Mouse (Mus musculus) spleen, postnatal 10 days (tissue): Measurements from ENCODE around the gene Dgkd.
A peak's percentile ranks its signal among the peaks of the same experiment; 100 is the strongest.
"Not testable (repeated sequence)": the region's sequence is repeated elsewhere in the genome, so short reads cannot be mapped to it uniquely, and the experiment has no call there.

Experiments used
- DNase-seq, 2 experiments: peaks; one replicate each; pipeline ENCODE4 v3.0.0; 2021 to 2022; ENCODE audit warnings: low spot score in 2 of 2

Dgkd gene

DNA sequence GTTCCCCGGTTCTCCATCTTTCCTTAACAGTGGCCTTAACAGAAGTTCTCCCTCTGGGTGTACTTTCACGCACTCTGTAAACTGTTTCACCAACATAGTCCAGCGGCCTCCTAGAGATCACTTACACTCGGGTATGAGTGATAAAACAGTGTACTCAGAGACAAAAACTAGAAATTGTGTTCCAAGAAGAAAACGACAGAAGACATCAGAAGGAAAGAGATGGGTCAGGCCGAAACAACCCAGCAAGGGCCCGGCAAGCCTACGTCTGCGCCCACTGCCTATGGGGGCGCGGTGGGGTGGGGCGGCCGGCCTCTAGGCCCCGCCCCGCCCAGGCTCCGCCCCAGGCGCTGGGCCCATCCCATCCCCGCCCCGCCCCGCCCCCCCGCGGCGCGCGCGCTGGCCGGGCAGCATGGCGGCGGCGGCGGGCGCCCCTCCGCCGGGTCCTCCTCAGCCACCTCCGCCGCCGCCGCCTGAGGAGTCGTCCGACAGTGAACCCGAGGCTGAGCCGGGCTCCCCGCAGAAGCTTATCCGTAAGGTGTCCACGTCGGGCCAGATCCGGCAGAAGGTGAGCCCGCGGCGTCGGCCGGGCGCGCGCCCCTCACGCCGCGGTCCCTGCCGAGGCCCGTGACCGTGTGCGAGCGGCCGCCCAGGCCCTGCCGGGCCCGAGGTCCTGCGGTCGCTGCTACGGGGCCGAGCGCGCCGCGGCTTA, at the start of gene Dgkd:
Gene Dgkd (plus strand): TSS at position 396 of the 709 bp plus-strand sequence.
- peak; percentile 73 to 87 for DNase-seq

DNA sequence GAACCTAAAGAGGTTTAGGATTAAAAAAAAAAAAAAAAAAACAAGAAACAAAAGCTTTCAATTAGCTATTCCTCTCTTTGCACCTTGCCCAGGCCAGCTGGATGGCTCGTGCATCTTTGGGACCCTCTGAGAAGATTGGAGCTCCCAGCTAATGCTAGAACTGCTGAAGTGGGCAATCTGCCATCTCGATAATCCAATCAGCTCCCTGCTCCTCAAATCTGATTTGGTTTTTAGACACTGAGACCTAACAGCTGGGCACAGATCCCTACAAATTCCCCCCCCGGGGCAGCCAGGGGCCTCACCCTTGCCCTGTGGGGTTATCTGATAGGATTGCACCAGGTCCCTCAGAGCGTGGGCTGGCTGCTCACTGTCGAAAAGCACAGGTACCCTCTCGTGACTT, 49.5 kb upstream of the Dgkd start, which contains the start of gene Sag:
Gene Sag (plus strand): TSS at position 105 of the 400 bp plus-strand sequence.
- DNase-seq: no peak

DNA sequence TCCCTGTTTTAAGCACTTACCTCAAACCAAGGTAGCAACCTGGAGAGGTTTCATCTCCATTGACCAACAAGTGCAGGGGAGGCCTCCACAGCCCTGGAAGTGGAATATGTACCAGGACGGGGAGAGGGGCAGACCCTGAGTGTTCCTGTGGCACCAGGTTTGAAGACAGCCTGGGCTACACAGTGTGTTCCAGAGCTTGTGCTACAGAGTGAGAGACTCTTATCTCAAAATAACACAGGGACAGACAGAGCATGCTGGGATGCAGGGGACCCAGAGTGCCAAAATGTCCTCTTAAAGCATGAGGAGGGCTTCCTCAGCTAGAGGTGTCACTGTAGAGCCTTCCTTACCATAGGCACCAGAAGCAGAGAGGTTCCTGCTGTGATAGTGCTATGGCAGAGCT, 45.3 kb upstream of the Dgkd start:
- no peak for DNase-seq

DNA sequence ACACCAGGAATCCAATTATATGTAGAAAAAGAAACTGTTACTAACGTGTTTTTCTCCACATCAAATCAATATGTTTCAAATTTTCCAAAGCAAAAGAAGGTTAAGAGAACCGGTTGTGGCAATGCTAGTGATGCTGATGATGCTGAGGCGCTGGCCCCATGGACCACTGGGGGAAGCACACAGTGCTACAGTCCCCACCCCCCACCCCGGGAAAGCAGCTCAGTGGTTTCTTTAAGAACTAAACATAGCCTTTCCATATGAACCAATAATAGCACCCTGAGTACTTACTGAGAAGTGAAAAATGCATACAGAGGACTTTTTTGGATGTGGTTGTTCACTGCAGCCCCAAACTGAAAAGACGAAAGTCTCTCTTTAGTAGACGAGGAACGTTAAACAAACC, 41.7 kb upstream of the Dgkd start:
- DNase-seq: no peak

DNA sequence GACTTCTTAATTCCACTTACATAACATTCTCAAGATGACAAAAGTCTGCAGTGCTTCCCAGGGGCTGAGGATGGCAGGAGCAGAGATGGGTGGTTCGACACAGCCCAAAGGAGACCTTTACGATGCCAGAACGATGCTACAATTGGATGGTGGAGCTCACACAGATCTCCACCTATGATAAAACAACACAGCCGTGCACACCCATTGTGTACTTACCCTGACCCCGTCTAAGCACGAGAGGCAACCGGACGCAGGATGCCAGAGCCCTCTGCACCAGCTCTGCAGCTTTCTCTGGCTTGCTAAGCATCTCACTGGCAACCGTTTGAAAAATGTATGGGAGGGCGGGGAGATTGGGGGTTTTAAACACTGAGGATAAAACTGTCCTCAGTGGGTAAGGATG, 41.0 kb upstream of the Dgkd start:
- no peak for DNase-seq

DNA sequence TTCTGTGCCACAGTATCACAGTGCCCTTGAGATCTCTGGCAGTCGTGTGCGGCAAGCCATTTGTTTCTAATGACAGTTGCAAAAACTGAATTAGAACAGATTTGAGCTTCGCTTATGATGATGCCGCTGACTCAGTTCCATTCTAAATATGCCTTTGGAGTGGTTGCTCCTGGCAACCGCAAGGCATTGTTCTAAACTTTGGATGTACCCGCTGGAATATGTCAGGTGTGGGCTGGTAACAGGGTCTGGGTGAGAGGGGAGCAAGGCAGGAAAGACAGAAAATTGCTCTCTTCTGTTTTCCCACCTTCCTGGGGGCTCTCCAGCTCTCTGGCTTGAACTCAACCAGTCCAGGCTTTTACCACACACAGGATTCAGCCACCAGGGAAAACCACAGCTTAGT, 39.9 kb upstream of the Dgkd start:
- no peak for DNase-seq

DNA sequence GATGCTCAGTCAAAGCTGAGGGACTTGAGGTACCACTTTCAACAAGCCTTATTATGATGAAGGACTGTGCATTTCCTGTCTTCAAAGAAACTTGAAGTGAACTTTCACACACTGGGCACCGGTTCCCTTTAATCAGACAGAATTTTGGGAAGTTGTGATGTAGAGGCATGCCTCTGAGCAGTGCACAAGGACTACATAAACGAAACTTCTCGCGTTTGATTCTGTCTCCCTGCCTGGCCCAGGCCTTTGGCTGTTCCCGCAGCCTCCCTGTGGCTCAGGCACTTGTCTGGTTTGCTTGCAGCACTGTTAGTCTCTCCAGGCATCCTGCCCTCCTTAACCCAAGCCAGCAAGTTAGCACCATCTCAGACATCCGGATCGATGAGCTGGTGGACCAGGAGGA, 39.4 kb upstream of the Dgkd start:
- no peak for DNase-seq

DNA sequence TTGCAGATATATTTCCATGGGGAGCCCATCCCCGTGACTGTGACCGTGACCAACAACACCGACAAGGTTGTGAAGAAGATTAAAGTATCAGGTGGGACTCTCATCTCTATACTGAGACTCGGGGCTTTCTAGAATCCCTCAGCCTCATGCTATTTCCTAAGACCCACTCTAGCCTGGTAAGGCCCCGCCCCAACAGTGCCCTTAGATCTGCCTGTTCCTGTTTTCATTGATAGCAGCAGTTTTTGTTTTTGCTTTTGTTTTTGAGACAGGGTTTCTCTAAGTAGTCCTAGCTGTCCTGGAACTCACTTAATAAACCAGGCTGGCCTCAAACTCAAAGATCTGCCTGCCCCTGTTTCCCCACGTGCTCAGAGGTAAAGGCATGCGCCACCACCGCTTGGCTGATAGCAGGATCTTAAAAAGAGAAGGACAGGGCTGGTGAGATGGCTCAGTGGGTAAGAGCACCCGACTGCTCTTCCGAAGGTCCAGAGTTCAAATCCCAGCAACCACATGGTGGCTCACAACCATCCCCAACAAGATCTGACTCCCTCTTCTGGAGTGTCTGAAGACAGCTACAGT, 28.6 kb upstream of the Dgkd start:
- no peak for DNase-seq

DNA sequence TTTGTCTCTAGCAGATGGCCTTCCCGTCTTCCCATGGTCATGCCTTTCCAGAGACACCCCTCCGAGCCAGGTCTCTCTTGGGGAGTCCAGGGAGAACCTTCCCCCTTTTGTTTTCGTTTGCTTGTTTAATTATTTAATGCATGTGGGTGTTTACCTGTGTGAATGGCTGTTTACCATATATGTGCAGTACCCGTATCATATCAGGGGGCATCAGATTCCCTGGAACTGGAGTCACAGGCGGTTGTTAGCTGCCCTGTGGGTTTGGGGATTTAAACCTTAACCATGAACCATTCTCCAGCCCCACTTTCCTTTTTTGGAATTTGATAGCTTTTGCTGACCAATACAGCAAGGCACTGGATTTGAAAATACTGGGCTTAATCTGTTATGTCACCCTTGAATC, 27.8 kb upstream of the Dgkd start:
- DNase-seq: no peak

DNA sequence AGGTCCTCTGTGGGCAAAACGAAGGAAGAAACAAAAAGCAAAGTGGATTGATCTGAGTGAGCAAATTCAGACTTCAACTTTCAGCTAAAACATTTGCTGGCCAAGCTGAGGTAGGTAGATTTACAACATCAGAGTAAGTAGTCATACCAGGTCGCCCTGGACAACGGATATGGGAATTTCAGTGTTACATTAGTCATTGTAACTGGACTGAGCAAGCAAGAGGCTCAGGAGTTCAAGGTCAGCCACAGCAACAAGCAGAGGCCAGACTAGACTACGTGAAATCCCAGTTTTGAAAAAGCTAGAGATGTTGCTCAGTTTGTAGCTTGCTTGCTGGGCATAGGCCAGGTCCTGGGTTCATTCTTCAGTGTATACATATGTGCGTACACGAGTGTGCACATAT, 27.1 kb upstream of the Dgkd start:
- no peak for DNase-seq

DNA sequence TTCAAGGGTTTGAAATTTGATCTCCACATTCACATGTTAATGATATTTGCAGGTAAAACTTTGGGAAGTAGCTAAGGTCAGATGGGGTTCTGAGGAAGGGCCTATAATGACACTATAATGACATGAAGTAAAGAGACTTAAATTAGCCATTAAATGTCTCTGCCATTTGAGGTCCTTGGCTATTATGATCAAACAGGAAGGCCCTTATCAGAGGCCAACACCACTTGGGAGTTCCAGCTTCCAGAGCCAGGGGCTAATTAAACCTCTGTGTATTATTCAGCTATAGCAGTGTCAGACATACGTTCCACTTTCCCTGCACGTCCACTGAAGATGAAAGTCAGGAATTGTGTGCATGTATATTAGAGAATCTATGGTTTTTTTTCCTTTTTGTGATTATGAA, 26.6 kb upstream of the Dgkd start:
- no peak for DNase-seq

DNA sequence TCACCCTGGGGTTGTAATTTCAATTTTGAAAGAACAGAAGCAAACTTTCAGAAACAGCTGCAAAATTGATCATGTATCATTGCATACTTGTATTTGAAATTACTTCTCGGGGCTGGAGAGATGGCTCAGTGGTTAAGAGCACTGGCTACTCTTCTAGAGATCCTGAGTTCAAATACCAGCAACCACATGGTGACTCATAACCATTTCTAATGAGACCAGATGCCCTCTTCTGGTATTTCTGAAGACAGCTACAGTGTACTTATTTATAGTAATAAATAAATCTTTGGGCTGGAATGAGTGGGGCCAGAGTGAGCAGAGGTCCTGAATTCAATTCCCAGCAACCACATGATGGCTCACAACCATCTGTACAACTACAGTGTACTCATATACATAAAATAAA, 25.6 kb upstream of the Dgkd start:
- DNase-seq: not testable (repeated sequence)

DNA sequence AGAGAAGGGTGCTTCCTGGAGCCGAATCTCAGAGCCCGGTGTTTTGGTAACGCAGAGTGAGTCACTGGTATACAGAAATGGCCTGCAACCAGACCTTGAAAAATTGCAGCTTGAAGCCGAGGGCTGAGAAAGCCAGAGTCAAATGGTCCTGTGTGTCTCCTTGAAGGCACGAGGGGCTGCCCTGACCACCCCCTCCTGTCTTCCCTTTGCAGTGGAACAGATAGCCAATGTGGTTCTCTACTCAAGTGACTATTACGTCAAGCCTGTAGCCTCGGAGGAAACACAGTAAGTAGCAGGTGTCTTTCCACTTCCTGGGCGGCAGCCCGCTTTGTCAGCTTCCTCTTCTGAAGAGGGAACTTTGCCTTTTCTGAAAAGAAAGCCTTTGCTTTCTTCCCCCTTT, 24.9 kb upstream of the Dgkd start:
- peak in 1 of 2 experiments; percentile 69 for DNase-seq

DNA sequence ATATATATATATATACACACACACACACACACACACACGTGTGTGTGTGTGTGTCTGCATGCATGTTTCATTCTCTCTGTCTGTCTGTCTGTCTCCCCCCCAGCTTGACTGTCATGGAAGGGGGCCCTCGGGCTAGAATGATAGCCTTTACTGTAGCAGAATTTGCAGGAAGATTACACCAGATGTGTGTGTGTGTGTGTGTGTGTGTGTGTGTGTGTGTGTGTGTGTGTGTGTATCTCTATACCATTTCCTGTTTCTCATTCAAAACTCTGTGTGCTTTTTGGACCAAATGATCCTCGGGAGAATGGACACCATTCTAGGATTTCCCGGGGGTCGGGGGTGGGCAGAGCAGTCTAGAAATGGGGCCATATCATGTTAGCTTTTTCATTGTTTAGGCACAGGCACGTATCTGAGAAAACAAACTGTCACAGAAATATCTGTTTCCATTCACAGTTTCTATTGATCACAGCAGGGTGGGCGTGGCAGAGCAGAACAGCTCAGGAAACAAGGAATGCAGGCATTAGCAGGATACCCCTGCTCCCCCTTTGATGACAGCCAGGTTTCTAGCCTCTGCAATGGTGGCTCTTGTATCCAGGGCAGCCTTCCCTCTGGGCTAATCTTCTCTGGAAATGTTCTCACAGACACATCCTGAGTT, 24.0 kb upstream of the Dgkd start:
- DNase-seq: no peak

DNA sequence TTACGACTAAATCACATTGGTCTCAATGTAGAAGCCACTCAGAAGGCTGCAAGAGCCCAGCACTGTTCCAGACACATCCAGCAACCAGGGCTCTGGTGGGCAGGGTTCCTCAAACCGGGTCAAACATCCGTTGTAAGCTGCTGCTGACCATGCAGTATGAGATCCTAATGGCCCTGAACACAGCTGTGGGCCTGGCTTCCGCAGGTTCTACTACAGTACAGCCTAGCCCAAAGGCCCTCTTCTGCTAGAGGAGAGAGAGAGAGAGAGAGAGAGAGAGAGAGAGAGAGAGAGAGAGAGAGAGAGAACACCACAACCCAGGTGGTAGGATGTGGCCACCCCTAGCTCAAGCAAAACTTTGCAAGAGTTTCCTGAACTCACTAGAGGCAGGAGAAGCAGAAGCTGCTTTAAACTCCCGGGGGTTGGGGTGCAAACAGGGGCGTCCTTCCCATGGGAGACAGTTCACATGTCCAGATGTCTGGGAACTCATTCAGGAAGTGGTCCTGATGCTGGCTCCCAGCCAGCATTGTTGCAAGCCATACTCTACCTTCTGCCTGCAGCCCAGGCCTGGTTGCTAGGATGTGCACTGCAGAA, 23.4 kb upstream of the Dgkd start:
- DNase-seq: peak in 1 of 2 experiments; percentile 39

DNA sequence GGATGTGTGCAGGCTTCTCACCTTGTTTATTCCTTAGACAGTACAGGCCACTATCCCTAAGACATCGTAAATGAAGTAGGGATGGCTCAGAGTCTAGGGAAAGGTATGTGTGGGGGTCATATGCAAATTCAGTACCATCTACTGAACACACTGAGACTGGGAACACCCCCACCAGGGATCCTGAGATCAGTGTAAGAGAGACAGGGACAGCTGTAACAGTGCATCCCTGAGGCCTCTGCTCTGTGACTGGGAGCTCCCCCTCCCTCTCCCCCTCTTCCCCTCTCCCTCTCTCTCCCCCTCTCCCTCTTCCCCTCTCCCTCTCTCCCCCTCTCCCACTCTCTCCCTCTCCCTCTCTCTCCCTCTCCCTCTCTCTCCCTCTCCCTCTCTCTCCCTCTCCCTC, 16.6 kb upstream of the Dgkd start:
- DNase-seq: no peak

DNA sequence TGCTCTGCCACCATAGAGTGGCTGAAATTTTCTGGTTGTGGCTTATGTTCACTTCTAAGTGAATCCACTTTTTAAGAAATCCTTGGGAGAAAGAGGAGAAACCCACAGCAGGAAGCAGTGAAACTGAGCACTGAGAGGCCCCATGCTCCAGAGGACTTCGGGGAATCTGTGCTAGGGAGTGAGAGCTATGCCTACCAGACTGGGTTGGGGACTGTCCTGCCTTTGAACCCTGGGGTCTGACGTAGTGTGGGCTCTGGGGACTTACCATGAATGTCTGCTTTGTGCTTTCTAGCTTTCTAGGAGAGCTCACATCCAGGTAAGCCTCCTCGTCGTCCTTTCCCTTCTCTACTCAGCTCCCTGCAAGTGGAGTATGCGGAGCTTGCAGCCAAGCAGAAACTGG, 16.1 kb upstream of the Dgkd start:
- DNase-seq: no peak

DNA sequence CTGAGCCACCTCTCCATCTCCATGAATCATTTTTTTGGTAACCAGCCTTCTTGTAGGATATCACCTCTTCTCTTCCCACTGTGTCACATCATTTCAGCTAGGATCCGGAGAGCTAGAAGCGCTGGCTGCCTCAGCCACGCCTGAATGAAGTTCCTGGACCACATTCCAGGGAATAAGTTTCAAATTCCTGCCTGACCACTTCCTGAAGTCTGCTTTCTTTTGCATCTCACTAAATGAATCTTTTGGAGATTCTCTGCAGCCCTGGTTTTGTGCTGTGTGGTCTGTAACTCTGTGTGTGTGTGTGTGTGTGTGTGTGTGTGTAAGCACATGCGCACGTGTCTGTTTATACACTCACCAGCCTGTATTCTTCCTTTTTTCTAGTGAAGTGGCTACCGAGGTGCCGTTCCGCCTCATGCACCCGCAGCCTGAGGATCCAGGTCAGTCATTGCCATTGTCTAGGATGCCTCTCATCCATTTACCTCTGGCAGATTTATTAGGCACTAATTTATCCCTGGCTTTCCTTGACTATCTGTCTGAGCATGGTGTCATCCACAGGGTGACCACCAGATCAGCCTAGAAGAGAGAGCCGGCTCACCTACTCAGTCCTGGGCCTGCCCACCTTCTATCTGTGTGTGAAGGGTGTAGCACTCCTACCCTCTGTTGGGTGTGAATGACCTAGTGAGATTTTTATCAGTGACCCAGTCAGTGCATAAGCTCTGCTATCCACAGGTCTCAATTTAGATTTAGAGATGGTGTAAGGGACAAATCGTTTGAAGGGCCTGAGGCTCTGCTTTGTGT, 12.5 kb upstream of the Dgkd start:
- DNase-seq: no peak

DNA sequence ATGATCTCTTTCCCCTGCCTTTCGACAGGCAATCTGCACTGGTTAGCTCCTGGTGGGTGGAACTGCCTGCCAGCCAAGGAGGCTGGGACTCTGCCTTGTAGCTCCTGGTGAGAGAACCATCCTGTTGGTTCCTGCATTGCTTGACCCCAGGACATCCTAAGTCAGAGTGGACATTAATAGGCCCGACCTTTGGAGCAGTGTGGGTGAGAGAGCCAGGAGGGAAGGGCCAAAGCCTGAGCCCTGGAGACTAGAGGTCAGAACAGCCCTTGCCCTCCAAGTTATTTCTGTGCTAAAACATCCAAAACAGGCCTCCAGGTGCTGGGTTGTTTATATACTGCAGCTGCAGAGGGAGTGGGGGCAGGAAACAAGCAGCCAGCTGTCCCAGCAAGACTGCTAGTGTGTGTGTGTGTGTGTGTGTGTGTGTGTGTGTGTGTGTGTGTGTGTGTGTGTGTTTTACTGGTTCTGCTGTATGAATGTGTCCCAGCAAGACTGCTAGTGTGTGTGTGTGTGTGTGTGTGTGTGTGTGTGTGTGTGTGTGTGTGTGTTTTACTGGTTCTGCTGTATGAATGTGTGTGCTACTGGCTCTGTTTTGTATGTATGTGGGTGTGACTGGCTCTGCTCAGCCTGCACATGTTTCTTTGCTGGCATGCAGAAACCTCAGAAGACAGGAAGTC, 6.1 kb upstream of the Dgkd start:
- DNase-seq: peak in 1 of 2 experiments; percentile 66

DNA sequence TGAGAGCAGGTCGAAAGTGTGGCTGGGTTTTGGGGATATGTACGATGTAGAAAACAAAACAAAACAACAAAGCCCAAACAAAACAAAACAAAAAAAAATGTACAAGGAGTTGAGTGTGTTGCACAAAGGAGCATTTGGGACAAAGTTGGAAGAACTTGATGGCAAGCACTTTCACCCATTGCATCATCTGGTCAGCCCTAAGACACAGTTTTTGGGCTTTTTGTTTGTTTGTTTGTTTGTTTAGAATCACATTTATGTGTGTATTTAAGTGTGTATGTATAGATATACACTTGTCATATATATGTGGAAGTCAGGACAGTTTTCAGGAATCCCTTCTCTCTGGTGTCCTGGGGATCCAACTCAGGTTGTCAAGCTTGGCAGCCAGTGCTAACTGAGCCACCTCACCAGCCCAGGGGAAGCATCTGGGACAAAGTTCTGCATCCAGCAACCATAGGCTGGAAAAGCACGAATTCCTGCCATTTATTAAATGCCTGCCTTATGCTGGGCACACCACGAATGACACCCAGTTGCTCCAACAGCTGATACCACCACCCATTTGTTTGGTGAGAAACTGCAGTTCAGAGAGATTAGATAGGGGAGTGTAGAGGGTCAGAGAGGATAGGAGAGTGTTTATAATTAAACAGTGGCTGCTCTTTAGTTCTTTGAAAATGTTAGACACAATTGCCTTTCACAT, 5.5 kb upstream of the Dgkd start:
- no peak for DNase-seq
